Mouse (Mus musculus) forebrain, embryonic 15.5 days (tissue): Measurements from ENCODE around the gene Fras1. TPM values are rescaled to one million over a fixed set of nuclear protein-coding genes. Genes with fewer than 3 reads are reported as not detected.

Source experiments
- ATAC-seq: fragments of 200-750 bp; cut with Nextera tagmentation; replicated peaks from 2 replicates; pipeline ENCODE4 v1.8.0; 2017; ENCODE audit warnings: mild to moderate bottlenecking, moderate TSS enrichment, moderate library complexity
- H3K27ac ChIP-seq: fragments of 300-500 bp; sonication (generic); replicated peaks from 2 replicates; pipeline ENCODE4 v1.5.1; 2015; ENCODE audit warnings: mild to moderate bottlenecking, inconsistent platforms
- H3K27me3 ChIP-seq: fragments of 300-500 bp; sonication (generic); 2 replicates; pipeline ENCODE4 v1.6.1; 2015; ENCODE audit warnings: inconsistent platforms
- H3K36me3 ChIP-seq: fragments of 300-500 bp; sonication (generic); 2 replicates; pipeline ENCODE4 v1.6.1; 2015; ENCODE audit warnings: mild to moderate bottlenecking, inconsistent platforms
- H3K4me1 ChIP-seq: fragments of 300-500 bp; sonication (generic); 2 replicates; pipeline ENCODE4 v1.6.1; 2015; ENCODE audit warnings: inconsistent platforms
- H3K4me2 ChIP-seq: fragments of 300-500 bp; sonication (generic); replicated peaks from 2 replicates; pipeline ENCODE4 v1.6.1; 2015; ENCODE audit warnings: mild to moderate bottlenecking, inconsistent platforms
- H3K4me3 ChIP-seq: fragments of 300-500 bp; sonication (generic); 2 replicates; pipeline ENCODE4 v1.5.1; 2015; ENCODE audit warnings: mild to moderate bottlenecking, inconsistent platforms
- H3K9ac ChIP-seq: fragments of 300-500 bp; sonication (generic); replicated peaks from 2 replicates; pipeline ENCODE4 v1.6.1; 2015; ENCODE audit warnings: mild to moderate bottlenecking, inconsistent platforms
- H3K9me3 ChIP-seq: fragments of 300-500 bp; sonication (generic); 2 replicates; pipeline ENCODE4 v1.6.1; 2016; ENCODE audit warnings: inconsistent platforms
- WGBS: fragments of 180-500 bp; shearing (Covaris S2); methylation state at CpG from one replicate; pipeline ENCODE4 v1.1.7; 2015; ENCODE audit warnings: mixed read lengths; 5-methylcytosine and 5-hydroxymethylcytosine counted together
- polyA plus RNA-seq: library from polyadenylated mRNA; unstranded; fragments of >200 nt; fragmentation: Nextera tagmentation; extraction: Ambion mirVana; gene quantifications from 2 replicates; pipeline ENCODE4 v1.2.1, GENCODE M21; 2015

Gene Fras1
- polyA plus RNA-seq, 1 experiment from 2014 or later = 5.1 TPM

DNA sequence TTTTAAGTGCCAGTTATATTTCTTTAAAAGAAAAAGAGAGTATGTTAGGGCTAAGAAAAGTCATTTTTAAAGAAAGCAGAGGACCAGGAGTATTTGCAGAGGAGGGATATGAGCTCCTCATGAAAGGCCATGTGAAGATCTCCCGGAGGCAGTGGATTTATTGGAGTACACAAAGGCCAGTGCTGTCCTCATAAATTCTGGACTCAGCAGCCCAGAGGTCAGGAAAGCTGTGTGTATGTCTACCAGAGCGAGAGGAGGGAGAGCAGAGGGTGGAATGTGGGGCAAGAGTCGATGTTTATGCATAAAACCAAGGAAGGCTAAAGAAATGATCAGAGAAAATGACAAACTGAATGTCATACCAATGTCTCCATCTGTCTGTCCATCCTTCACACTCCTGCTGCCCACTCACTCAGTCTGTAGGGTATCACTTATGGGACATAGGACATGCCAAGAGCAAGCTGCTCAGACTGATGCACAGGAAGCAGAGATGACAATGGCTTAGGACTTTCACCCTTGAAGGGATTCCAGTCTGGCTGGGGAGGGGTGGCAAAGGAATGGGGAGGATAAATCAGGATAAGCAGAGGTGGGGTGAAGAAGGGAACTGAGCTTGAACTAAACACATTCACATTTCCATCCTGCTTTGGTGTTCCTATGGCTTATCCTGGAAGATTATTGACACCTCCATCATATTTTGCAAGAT is 235.0 kb downstream of the Fras1 start:
- H3K9me3 ChIP-seq = no peaks in the 10 kb centered on the region
- H3K27ac ChIP-seq = no peak overlapping the region
- no peaks in the 10 kb centered on the region for H3K27me3 ChIP-seq
- H3K9ac ChIP-seq = no peak overlapping the region
- ATAC-seq = no peak
- H3K36me3 ChIP-seq = no peaks in the 10 kb centered on the region
- 92% methylated on average over 3 of the region's 3 CpGs for WGBS
- H3K4me1 ChIP-seq = no peaks in the 10 kb centered on the region
- no peak overlapping the region for H3K4me3 ChIP-seq
- no peak overlapping the region for H3K4me2 ChIP-seq

DNA sequence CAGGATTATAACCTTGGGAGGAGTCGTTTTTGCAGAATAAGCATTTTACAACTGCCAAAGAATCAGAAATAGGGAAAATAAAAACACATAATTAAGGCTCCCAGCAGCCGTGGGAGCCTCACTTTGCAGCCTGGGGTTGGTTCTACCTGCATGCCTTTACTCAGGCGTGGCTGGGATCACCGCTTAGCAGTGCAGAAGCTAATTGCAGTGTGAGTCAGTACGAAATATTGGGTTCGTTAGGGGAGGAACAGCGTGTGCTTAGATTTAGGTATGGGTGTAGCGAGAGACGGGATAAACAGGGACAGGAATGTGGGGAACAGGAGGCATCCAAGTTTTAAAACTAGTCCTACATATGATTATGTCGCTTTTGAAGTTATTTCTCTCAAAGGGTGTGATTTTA is 238.3 kb downstream of the Fras1 start:
- WGBS = 66% methylated on average over 10 of the region's 10 CpGs

DNA sequence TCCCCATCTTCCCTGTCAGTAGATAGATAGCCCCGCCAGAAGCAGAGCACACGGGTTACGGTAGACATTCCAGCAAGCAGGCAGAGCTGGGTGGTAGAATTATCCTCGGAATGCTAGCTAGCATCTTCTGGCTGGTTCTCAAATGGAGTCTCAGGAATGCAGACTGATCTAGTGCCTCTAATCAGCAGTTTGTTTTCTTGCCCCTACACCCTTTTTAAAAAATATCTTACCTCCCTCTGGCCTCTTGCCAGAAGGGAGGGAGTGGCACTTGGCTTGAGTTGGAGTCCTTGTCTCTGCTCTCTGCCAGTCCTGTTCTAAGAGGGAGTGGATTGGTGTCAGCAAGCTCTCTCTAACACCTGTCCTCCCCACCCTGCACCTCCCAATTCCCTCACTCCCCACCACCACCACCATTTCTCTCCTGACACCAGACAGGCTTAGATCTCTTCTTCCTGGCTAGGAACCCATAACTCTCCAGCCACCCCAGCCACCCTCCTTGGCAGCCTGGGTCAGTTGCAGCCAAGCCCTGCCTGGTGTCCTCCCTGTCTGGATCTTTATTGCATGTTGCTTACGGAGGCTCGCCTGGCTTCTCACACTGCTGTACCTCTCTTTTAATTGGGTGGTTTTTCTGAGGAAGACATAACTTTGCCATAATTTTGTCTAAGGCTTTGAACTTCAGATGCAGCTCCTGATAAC is 243.3 kb downstream of the Fras1 start:
- WGBS = 68% methylated on average over 6 of the region's 6 CpGs
- no peak overlapping the region for H3K9ac ChIP-seq
- ATAC-seq = no peak
- no peak overlapping the region for H3K4me3 ChIP-seq
- H3K27ac ChIP-seq = no peak overlapping the region
- H3K4me1 ChIP-seq = no peaks in the 10 kb centered on the region
- H3K27me3 ChIP-seq = no peaks in the 10 kb centered on the region
- no peaks in the 10 kb centered on the region for H3K9me3 ChIP-seq
- no peak overlapping the region for H3K4me2 ChIP-seq
- H3K36me3 ChIP-seq = no peaks in the 10 kb centered on the region

More for the DNA sequence above, 238.3 kb downstream of the Fras1 start:
- no peaks in the 10 kb centered on the region for H3K9me3 ChIP-seq
- H3K36me3 ChIP-seq = no peaks in the 10 kb centered on the region
- H3K4me2 ChIP-seq = no peak overlapping the region
- H3K4me1 ChIP-seq = no peaks in the 10 kb centered on the region
- ATAC-seq = no peak
- no peaks in the 10 kb centered on the region for H3K27me3 ChIP-seq
- H3K9ac ChIP-seq = no peak overlapping the region
- no peak overlapping the region for H3K4me3 ChIP-seq
- no peak overlapping the region for H3K27ac ChIP-seq

DNA sequence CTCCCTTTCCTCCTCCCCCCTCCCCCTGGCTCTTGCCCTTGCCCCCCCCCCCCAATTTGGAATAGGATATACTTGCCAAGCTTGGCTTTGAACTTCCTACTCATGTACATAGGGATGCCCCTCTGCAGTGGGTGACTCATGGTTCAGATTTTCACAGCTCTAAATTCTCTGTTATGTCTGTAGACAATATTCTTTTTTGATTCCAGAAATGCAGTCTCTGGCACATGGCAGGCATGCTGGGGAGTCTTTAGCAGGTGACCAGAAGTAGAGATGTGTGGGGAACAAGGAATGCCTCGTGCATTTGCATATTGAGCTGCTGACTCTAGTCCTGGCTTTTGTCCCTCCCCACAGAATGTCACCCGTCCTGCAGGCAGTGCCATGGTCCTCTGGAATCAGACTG is 244.3 kb downstream of the Fras1 start:
- ATAC-seq = no peak
- no peak overlapping the region for H3K9ac ChIP-seq
- no peak overlapping the region for H3K27ac ChIP-seq
- no peaks in the 10 kb centered on the region for H3K27me3 ChIP-seq
- H3K9me3 ChIP-seq = no peaks in the 10 kb centered on the region
- H3K4me3 ChIP-seq = no peak overlapping the region
- no peak overlapping the region for H3K4me2 ChIP-seq
- no peaks in the 10 kb centered on the region for H3K36me3 ChIP-seq
- 52% methylated on average over 2 of the region's 2 CpGs for WGBS
- peaks cover 2% of the 10 kb centered on the region; the same call in 1 of the 2 replicates for H3K4me1 ChIP-seq

DNA sequence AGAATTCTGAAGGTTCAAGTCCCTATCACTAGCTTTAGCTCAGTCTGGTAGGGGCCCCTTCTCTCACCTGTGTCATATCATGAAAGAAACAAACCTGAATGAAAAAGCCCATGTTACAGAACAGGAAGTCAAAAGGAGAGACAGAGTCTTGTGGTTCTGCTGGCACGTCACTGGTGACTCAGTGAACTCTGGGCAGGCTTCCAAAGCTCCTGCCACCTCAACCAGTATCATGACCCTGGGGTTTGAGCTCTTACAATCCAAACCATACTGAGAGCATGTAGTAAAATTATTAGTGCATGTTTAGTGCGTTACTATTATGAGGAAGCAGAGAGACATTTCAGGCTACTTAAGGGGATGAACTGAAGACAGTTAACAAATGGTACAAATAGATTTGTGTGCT is 246.5 kb downstream of the Fras1 start:
- no peak for ATAC-seq
- no peak overlapping the region for H3K4me2 ChIP-seq
- H3K4me3 ChIP-seq = no peak overlapping the region

DNA sequence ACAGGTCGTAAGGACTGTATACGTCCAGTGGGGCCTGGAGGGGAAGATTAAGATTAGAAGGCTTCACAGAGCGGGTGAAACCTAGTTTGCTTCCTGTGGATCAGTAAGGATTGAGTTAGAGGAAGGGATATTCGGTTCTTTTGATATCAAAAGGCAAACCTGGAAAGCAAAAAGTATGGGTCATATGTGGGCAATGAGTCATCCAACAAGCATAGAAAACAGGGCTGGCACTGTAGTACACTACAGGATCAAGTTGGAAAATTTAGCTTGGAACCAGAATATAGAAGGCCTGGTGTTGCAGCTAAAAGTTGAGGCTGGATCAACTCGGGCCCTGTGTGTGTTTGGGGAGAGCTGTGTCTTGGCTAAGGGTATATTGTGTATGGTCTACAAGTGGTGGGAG is 246.9 kb downstream of the Fras1 start:
- 93% methylated on average over 5 of the region's 5 CpGs for WGBS
- H3K4me3 ChIP-seq = no peak overlapping the region
- ATAC-seq = no peak

More for the DNA sequence above, 246.5 kb downstream of the Fras1 start:
- Histone ChIP-seq H3K9me3 (no peaks in the 10 kb centered on the region), H3K27ac (no peak overlapping the region), H3K27me3 (no peaks in the 10 kb centered on the region), H3K36me3 (no peaks in the 10 kb centered on the region), H3K9ac (no peak overlapping the region), H3K4me1 (peaks cover 2% of the 10 kb centered on the region; the same call in 1 of the 2 replicates)
- 86% methylated on average over 2 of the region's 2 CpGs for WGBS

GRCm38 (mm10) chr5:96622604-96623352 is 249.0 kb downstream of the Fras1 start:
- Histone ChIP-seq H3K4me3 (no peak overlapping the region), H3K36me3 (no peaks in the 10 kb centered on the region), H3K27me3 (no peaks in the 10 kb centered on the region), H3K4me1 (peaks cover 2% of the 10 kb centered on the region; the same call in 1 of the 2 replicates), H3K27ac (no peak overlapping the region), H3K9me3 (no peaks in the 10 kb centered on the region), H3K4me2 (no peak overlapping the region), H3K9ac (no peak overlapping the region)
- ATAC-seq = no peak
- 76% methylated on average over 5 of the region's 5 CpGs for WGBS

More for the DNA sequence above, 246.9 kb downstream of the Fras1 start:
- Histone ChIP-seq H3K27me3 (no peaks in the 10 kb centered on the region), H3K9me3 (no peaks in the 10 kb centered on the region), H3K4me1 (peaks cover 2% of the 10 kb centered on the region; the same call in 1 of the 2 replicates), H3K36me3 (no peaks in the 10 kb centered on the region), H3K9ac (no peak overlapping the region), H3K27ac (no peak overlapping the region), H3K4me2 (no peak overlapping the region)

GRCm38 (mm10) chr5:96629851-96630250 is 256.1 kb downstream of the Fras1 start:
- no peaks in the 10 kb centered on the region for H3K4me1 ChIP-seq
- H3K4me3 ChIP-seq = no peak overlapping the region
- WGBS = 53% methylated on average over 8 of the region's 8 CpGs
- no peaks in the 10 kb centered on the region for H3K9me3 ChIP-seq
- H3K27me3 ChIP-seq = no peaks in the 10 kb centered on the region
- H3K36me3 ChIP-seq = no peaks in the 10 kb centered on the region
- no peak overlapping the region; the same call in 1 of the 2 replicates for H3K4me2 ChIP-seq
- peak; percentile 67 for ATAC-seq
- H3K27ac ChIP-seq = no peak overlapping the region
- H3K9ac ChIP-seq = no peak overlapping the region

DNA sequence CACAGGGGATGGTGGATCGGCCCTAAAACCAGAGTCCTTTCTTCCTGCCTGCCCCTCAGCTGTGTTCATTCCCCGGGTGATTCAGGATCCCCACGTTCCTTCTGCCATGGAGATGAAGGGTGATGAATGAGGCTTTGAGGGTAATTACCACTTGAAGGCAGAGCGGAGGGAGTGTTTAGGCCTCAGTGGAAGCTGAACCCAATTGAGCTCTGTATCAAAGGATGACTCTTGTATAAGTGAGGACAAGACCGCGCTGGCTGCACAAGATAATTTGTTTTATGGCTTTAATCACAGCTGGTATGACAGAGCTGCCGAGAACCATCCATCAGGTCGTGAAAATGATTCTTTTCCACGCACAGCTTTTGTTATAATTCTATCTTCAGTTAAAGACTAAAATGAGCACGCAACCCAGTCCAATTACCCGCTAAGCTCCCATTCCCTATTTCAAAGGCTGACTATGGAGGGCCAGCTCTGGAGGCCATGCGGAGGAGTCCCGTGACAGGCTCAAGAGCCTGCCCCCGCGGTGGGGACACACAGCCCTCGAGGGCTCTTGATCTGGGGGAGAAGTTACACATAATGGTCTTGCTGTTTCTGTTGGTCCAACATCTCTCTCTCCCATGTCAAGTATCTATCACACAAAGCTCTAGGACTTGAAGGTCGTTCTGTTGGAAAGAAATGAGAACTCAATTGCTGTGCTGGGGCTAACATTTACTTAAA is 261.5 kb downstream of the Fras1 start:
- Histone ChIP-seq H3K9ac (no peak overlapping the region), H3K27me3 (no peaks in the 10 kb centered on the region), H3K36me3 (no peaks in the 10 kb centered on the region), H3K4me3 (no peak overlapping the region), H3K4me2 (no peak overlapping the region), H3K4me1 (no peaks in the 10 kb centered on the region), H3K27ac (no peak overlapping the region), H3K9me3 (no peaks in the 10 kb centered on the region)
- ATAC-seq = peak; percentile 41; the same call in 1 of the 2 replicates
- 43% methylated on average over 17 of the region's 17 CpGs for WGBS

GRCm38 (mm10) chr5:96635866-96636265 is 262.1 kb downstream of the Fras1 start:
- no peak for ATAC-seq
- WGBS = 67% methylated on average over 5 of the region's 5 CpGs
- no peaks in the 10 kb centered on the region for H3K27me3 ChIP-seq
- H3K9me3 ChIP-seq = no peaks in the 10 kb centered on the region
- H3K9ac ChIP-seq = no peak overlapping the region
- H3K4me2 ChIP-seq = no peak overlapping the region
- no peak overlapping the region for H3K27ac ChIP-seq
- no peak overlapping the region for H3K4me3 ChIP-seq
- H3K4me1 ChIP-seq = no peaks in the 10 kb centered on the region
- H3K36me3 ChIP-seq = no peaks in the 10 kb centered on the region

DNA sequence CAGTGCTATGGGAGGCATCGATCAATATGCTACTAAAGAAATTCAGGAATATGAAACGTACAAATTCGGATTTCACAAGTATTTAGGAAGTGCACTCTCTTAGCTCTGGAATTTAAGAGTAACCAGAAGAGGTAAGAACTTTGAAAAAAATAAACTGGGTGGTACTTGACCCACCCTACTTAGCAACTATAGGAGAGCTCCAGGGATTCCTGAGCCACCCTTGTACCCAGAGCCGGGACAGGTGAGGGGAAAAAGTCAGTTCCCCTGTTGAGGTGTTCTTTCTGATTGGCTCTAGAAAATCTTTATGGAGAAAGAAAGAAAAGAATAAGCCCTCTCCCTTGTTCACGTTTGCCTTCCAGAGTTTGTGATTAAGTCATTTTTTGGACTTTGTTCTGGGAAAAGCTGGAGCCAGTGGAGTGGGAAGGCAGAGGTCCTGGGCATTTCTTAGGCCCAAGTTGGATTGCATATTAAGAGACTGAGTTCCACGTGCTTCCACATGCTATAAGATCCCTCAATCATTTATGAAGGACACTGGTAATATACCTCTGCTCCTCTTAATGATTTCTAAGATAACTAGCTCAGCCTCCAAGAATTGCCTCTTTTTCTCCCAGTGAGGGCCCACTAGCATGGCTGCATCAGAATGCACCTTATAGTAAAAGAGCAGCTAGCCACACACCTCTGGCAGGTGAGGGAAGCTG is 265.6 kb downstream of the Fras1 start:
- no peaks in the 10 kb centered on the region for H3K27me3 ChIP-seq
- no peak overlapping the region for H3K4me2 ChIP-seq
- no peak overlapping the region for H3K4me3 ChIP-seq
- no peak for ATAC-seq
- no peak overlapping the region for H3K9ac ChIP-seq
- no peaks in the 10 kb centered on the region for H3K36me3 ChIP-seq
- no peaks in the 10 kb centered on the region for H3K4me1 ChIP-seq
- H3K27ac ChIP-seq = no peak overlapping the region
- 86% methylated on average over 6 of the region's 6 CpGs for WGBS
- H3K9me3 ChIP-seq = no peaks in the 10 kb centered on the region
